Mouse (Mus musculus) gastrocnemius, adult 8-10 months (tissue): ENCODE measurements around the gene Osbpl9. TPM values are rescaled to one million over a fixed set of nuclear protein-coding genes. Genes with fewer than 3 reads are reported as not detected.
A peak's percentile ranks its signal among the peaks of the same experiment; 100 is the strongest.

Source experiments
- DNase-seq, 2 experiments: peaks; one replicate each; pipeline ENCODE4 v3.0.0; 2022; ENCODE audit warnings: low spot score in 2 of 2
- total RNA-seq, 4 experiments: library from RNA; stranded (reverse); gene quantifications; 2 replicates each; pipeline ENCODE4 v1.2.4; 2022

Osbpl9 gene
- total RNA-seq, 4 experiments from 2014 or later = 95.4 to 108 (median 97.7) TPM

DNA sequence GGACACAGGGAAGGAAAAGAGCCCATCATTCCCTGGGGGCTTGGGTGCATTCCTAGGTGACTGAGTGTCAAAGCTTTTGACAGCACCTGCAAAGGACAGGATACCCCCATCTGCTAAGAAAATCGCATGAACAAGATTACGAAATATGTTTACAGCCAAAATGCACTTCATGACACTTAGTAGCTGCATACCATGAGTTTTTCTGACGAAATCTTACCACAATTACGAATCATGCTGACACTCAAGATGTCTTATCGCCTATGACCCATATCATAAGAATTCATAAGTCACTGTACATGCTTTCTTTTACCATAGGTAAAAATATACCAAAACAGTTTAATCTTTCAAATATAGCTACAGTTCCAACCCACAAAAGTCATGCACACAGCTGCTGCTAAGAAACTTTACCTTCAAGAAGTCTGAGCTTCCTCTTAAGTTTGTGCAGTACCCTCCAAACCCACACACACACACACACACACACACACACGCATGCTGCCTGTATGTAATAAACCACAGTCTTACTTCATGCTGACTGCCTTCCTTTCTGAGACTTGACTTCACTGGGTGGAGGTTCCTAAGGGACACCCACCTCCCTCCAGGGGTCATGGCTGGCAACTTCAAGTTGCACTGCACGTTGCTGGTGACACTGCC lies 65.5 kb downstream of the Osbpl9 start:
- no peak for DNase-seq

DNA sequence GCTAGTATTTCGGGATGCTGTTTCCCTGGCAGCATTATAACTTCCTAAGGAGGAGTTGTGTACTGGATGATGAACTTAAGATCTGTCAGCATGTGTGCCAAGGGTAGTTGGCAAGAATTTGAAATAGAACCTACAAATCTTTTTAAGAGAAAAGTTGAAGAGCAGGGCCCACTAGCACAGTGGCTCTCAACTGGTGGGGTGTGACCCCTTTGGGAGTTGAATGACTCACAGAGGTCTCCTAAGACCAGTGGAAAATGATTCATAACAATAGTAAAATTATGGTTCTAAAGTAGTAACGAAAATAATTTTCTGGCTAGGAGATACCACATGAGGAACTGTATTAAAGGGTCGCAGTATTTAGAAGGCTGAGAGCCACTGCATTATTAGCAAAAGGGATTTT lies 67.1 kb downstream of the Osbpl9 start:
- DNase-seq = no peak

- DNase-seq = no peak
Measured at GRCm38 (mm10) chr4:109131256-109131872, 70.7 kb downstream of the Osbpl9 start.

DNA sequence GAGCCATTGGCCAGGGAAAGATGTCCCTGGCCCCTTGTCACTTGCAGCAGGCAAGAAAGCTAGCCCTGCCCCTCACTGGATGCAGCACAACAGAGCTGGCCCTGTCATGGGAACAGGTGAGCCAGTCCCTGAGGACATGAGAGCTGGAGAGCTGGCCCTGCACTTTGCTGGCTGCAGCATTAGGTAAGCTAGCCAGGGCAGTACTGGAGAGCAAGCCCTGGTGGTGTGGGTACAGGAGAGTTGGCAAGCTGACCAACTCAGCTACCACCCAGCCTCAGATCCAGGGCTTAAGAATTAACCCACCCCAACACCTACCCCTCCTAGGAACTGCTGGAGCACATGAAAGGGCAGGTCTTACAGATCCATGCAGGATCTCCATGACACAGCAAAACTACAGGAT lies 73.1 kb downstream of the Osbpl9 start:
- DNase-seq = peak; percentile 22 to 56

DNA sequence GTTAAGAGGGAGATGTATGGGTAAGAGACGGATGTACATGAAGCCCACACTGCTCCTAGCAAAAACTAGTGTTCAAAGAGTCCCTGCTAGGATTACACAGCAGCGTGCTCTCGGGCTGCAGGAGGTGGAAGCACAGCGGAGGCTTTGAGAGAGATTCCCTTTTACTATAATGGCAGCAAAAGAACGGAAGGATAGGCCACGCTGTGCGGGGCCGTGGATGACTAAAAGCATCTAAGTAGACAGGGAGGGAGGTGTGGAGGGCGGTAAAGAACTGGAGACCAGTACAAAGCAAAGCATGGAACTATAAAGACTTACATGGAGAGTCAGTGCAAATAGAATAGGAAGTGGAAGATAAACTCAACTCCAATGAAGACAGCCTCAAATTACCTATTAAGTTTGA lies 74.1 kb downstream of the Osbpl9 start:
- no peak for DNase-seq

- no peak for DNase-seq
Measured at GRCm38 (mm10) chr4:109126834-109127564, 75.1 kb downstream of the Osbpl9 start.

GRCm38 (mm10) chr4:109125746-109126425 lies 76.2 kb downstream of the Osbpl9 start:
- no peak for DNase-seq

- no peak for DNase-seq
Measured at GRCm38 (mm10) chr4:109122830-109123555, 79.1 kb downstream of the Osbpl9 start.

DNA sequence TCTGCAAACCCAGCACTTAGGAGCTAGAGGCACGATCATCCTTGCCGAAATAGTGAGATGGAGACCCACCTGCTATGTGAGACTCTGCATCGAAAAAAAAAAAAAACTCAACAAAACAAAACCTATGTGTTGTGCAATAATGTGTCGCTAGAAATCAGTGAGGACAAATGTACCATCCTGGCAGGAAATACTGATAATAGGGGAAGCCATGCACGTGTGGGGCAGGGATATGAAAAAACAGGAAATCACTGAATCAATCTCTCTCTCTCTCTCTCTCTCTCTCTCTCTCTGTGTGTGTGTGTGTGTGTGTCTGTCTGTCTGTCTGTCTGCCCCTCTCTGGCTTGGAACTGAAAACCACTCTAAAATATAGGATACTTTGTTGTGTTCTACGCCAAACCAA lies 81.3 kb downstream of the Osbpl9 start:
- no peak for DNase-seq

- no peak for DNase-seq
Measured at GRCm38 (mm10) chr4:109119641-109120125, 82.4 kb downstream of the Osbpl9 start.

DNA sequence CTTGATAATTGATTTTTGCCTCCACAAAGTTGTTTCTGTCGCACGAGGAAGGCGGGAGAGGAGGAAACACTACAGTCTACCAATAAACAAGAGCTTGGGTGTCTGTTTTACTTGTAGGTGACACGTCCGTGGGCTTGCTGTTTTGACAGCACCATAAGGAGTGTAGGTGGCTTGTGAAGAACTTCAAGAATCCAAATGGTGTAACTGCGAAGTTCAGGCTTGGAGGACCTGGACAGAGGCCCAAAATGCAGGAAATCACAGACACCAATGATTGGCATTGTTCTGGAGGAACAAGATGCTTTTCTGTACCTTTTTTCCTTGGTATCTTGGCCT lies 83.8 kb downstream of the Osbpl9 start:
- DNase-seq = no peak

- DNase-seq = peak; percentile 73 to 85
Measured at GRCm38 (mm10) chr4:109117596-109118326, 84.3 kb downstream of the Osbpl9 start.

GRCm38 (mm10) chr4:109116938-109117337 lies 85.1 kb downstream of the Osbpl9 start:
- DNase-seq = no peak

GRCm38 (mm10) chr4:109116494-109116893 lies 85.6 kb downstream of the Osbpl9 start:
- DNase-seq = peak; percentile 31 to 39

GRCm38 (mm10) chr4:109115742-109116141 lies 86.3 kb downstream of the Osbpl9 start:
- no peak for DNase-seq

DNA sequence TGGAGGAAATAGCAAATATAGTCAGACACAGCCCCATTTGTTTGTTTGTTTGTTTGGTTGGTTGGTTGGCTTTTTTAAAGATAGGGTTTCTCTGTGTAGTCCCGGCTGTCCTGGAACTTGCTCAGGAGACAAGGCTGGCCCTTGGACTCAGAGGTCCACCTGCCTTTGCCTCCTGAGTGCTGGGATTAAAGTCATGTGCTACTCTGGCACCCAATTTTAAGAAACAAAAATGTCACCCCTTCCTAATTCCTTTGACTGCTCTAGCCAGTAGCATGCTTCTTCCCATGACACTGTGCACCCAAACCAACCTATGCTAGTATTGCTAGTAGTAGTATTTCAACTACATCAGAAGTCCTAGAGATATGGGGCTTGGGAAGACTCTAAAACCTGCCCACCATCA lies 87.8 kb downstream of the Osbpl9 start:
- no peak for DNase-seq

DNA sequence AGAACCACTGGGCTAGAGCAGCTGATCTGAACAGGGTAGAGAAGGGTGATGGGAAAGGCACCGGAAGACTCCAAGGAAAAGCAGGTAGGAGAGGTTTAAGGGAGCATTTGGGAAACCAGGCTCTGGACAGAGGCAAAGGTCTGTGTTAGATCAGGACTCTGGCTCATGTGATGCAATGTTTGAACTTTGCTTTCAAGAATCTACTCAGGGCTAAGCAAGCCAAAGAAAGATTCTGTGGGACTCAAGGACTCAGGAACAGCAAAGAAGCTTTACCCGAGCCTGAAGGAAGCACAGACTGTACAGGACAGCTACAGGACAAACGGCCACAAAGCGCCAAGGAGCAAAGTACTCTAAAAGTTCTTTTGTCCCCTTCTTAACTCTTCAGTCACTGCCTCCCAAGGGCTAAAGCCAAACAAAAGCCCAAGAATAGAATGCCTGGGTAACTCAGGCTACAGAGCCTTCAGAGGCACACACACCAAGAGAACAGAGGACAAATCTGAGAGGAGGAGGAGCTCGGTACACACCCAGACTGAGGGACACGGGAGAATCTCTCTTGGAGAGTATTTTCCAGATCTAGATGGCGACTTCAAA lies 89.1 kb downstream of the Osbpl9 start:
- DNase-seq = no peak

GRCm38 (mm10) chr4:109110978-109111377 lies 91.1 kb downstream of the Osbpl9 start:
- DNase-seq = no peak

GRCm38 (mm10) chr4:109109686-109110085 lies 92.4 kb downstream of the Osbpl9 start:
- DNase-seq = no peak

DNA sequence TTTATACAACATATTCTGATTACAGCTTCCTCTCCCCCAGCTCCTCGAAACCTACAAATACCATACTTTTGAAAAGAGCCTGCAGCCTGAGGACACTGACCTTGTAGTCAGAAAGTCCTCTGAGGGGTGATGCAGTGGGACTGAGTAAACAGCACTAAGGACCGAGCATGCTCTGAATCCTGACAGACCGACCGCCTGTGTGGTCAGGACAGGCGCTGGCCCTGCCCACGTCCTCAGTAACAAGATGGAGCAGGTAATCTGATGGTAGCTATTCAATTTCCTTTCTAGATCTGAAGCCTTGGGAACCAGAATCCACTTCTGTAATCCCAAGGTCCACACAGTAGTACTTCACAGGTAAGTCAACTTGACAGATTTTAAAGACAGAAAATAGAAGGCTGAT lies 93.1 kb downstream of the Osbpl9 start:
- DNase-seq = no peak
